Mouse (Mus musculus) thymus, postnatal 14 days (tissue): Measurements from ENCODE around the gene Ctss.
"Not testable (repeated sequence)": the region's sequence is repeated elsewhere in the genome, so short reads cannot be mapped to it uniquely, and the experiment has no call there.

Experiments used
- DNase-seq: peaks from one replicate; pipeline ENCODE4 v3.0.0; 2021

Ctss gene

DNA sequence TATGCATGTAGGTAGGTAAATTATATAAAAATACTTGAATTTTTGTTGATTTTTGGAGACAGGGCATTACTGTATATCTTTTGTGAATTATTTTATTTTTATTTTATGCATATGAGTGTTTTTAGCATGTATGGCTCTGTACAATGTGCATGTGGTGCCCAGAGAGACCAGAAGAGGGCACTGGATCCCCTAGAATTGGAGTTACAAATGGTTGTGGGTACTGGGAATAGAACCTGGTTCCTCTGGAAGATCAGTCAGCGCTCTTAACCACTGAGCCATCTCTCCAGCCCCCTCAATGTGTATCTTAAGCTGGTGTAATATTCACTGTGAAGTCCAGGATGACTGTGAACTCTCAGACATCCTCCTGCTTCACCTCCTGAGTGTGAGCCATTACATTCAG lies 8.3 kb downstream of the Ctss start:
- no peak for DNase-seq

DNA sequence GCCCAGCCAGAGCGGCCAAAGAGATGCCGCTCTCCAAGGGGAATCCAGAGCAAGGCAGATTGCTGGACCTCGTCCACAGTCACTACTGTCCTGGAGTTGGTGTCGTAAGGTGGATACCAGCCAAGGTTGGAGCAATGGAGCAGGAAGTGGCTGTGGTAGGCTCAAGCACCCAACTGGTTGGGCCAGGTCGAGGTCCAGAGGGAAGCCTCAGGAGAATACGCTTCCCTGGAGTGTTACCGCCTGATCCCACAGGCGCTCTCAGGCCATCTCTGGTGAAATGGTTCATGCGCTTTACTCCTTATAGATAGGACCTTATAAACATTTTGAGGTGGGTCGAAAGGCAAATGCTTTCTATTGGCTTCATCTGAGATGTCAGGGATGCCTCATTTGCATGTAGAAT lies 12.3 kb downstream of the Ctss start:
- DNase-seq, result no peak

GRCm38 (mm10) chr3:95539837-95540236 lies 13.3 kb downstream of the Ctss start:
- no peak for DNase-seq

- not testable (repeated sequence) for DNase-seq
Observed at GRCm38 (mm10) chr3:95541186-95541585, 14.6 kb downstream of the Ctss start.

DNA sequence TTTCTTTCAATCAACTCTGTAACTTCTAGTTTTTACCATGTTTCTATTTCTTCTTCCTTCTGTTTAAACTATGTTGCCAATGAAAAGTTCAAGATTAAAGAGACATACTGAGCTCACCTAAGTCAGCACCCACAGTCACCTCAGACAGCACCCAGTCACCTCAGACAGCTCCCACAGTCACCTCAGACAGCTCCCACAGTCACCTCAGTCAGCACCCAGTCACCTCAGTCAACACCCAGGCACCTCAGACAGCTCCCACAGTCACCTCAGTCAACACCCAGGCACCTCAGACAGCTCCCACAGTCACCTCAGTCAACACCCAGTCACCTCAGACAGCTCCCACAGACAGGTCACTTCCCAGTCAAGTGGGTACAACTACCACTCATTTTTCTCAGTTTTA lies 15.6 kb downstream of the Ctss start:
- DNase-seq, result no peak

- no peak for DNase-seq
Observed at GRCm38 (mm10) chr3:95542981-95543380, 16.4 kb downstream of the Ctss start.

GRCm38 (mm10) chr3:95550176-95550575 lies 23.6 kb downstream of the Ctss start:
- no peak for DNase-seq

DNA sequence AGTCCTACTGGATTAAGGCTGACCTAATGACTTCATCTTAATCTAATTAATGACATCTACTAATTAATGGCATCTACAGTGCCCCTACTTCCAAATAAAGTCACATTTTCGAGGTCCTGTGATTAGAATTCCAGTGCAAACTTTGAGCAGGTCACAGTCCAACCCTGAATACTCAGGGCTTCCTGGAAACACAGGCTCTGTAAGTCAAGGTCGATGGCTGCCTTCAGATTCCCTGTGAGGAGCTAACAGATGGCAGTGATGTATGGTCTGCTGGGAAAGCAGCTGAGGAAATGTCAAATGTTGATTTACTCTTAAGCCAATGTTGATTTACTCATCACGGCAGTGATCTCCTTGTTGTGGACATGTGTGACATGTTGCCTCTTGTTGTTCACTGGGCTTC lies 27.4 kb downstream of the Ctss start:
- no peak for DNase-seq

GRCm38 (mm10) chr3:95559437-95559836 lies 32.9 kb downstream of the Ctss start, which contains the start of gene Hormad1:
Gene Hormad1, plus strand, starts transcription at chr3:95559677.
- DNase-seq, result no peak

DNA sequence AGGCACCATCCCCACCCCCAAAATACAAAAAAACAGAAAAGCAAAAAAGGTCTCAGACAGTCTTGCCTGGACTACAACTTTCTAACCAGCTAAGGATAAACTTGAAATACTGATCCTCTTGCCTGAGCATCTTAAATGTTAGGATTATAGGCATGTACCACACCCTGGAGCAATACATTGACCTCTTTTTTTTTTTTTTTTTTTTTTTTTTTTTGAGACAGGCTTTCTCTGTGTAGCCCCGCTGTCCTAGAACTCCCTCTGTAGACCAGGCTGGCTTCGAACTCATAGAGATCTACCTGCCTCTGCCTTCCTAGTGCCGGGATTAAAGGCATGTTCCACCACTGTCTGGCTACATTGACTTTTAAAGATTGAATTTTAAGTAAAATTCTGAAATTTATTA lies 34.2 kb downstream of the Ctss start:
- DNase-seq, result no peak

GRCm38 (mm10) chr3:95561826-95562225 lies 35.2 kb downstream of the Ctss start:
- no peak for DNase-seq

DNA sequence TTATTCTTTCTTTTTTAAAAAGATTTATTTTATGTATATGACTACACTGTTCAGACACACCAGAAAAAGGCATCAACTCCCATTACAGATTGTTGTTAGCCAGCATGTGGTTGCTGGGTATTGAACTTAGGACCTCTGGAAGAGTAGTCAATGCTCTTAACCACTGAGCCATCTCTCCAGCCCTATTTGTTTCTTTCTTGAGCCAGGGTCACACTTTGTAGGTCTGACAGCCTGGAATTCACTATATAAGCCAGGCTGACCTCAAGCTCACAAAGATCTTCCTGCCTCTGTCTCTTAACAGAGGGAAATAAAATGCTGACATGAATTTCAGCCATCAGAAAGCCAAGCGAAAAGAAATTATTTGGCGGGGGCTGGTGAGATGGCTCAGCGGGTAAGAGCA lies 43.0 kb downstream of the Ctss start:
- DNase-seq, result no peak

- no peak for DNase-seq
Observed at GRCm38 (mm10) chr3:95587754-95588603, 61.4 kb downstream of the Ctss start.

- peak; percentile 93 for DNase-seq
Observed at GRCm38 (mm10) chr3:95588604-95589086, 62.1 kb downstream of the Ctss start, which contains the start of gene Golph3l. Gene Golph3l, plus strand, starts transcription at chr3:95588934.

DNA sequence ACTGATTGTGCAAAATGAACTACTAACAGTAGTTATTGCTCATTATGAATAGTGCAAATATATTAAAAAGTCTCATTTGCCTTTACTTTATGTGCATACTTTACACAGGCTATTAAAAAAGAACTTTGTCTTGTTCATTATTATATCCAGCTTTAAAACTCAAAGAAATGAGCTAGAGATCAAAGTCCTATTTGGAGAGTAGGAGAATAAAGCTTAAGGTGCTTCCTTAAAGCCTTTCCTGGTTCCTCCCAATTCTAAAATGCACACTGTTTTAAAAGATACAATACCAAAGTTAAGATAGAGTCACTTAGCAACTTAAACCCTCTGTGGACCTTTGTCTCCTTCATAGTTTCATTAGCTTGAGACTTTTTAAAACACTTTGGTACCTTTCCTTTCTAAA lies 72.1 kb downstream of the Ctss start:
- no peak for DNase-seq

- no peak for DNase-seq
Observed at GRCm38 (mm10) chr3:95601287-95601686, 74.7 kb downstream of the Ctss start.
